Mouse (Mus musculus) kidney, postnatal 36 days (tissue): ENCODE measurements around the gene Soga3.

Source experiments
- DNase-seq, 2 experiments: peaks; one replicate each; pipeline ENCODE4 v3.0.0; 2021 to 2022; ENCODE audit warnings: mixed read lengths in 2 of 2

The Soga3 gene

DNA sequence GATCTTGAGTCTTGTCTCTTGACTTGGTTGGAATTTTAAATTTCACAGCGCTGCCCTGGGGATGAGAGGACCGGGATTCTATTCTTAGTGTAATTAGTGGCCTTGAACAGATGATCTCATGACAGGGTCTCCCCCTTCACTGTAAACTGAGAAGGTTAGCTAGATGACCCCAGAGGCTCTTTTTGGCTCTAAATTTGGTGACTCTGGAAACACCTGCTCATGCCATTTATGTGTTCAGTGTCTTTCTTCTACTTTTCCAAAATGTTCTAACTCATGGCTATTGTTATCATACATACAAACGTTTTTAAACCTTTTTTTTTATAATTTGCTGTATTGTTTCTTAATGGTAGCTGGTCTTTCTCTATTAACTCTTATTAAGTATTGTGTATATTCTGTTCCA is 65.1 kb downstream of the Soga3 start:
- DNase-seq = no peak

DNA sequence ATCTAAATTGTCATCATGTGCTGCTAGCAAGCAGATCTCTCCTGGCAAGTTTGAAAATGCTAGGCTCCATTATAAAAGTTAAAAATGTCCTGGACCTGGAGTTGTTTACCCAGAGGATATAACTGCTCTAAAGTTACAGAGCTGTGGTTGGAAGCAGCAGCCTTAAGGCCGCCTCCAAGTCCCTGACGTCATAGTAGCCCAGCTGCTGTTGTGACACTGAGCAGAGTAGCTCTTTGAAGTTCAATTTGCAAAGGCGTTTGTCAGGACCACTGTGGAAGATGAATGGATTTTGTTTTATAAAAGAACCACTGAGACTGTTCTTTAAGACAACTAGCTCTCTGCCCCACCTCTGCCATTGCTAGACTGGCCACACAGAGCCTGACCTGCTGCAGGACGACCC is 67.8 kb downstream of the Soga3 start, which contains the start of gene 9330159F19Rik:
Gene 9330159F19Rik (plus strand): TSS at position 154 of the 400 bp plus-strand sequence.
- no peak for DNase-seq

DNA sequence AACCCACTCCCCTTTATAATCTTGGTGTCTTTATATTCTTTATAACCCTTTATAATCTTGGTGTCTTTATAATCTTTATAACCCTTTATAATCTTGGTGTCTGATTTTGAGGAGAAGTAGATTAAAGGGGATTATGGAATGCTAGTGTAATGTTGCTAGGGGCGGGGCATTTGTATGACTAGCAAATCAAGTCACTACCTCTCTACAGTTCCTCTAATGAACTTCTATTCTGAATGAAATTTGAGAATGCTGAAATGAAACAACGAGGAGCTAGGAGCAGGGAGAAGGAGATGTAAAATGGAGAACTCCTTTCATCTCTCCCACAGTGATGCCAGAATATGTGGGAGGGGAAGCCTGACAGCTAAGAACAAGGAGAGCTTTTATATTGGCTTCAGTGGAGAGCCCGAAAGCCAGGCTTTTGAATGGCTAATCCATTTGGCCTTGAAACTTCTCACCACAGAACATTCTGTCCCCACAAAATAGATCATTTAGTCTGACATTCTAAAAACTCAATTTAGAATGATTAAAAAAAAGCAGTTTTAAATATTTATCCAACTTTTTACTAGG is 70.0 kb downstream of the Soga3 start:
- DNase-seq = no peak

DNA sequence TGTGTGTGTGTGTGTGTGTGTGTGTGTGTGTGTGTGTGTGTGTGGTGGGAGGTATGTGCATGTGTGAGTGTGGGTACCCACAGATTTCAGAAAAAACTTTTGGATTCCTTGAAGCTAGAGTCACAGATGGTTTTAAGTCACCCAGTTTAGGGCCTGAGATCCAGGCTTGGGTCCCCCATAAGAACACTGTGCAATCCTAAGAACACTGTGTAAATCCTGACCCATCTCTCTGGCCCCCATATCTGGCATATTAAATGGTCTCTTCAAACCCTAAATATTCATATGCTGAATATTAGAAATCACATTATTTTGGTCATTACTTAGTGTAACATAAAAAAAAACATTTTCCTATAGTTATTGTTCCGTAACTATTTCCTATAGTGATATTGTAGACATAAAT is 73.3 kb downstream of the Soga3 start:
- no peak for DNase-seq

DNA sequence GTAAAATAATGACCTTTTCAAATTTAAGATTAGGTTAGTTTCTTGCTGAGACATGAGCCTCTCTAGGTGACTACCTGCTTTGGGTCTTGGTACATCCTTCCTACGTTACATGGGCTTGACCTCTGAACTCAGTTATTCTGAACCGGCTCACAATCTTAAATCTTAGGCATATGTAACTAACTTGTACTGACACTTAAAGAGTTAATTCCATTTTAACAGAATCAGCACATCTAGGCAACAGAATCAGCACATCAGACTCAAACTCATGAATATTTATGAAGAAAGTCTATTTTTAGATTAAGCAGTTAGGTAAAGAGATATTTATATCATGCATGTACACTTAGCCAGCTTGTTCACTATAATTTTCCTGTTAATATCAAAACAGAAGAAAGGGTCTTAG is 73.8 kb downstream of the Soga3 start:
- DNase-seq = no peak

DNA sequence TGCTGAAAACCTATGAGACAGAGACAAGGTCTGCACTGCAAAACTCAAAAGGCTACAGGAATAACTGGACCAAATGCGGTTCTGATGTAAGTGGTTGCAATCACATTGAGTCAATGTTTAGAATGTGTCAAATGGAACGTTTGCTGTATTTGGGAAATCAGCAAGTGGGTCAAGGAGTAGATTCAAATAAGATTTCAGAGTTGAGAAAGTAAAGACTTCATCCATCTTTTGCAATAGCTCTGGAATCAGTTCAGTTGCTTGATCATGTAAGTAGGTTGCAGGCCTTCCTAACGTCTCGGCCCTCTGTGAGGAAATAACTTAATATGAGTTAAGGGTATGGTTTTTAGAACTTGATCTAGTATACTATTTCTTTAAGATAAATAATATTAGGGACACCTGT is 81.7 kb downstream of the Soga3 start:
- DNase-seq = no peak

DNA sequence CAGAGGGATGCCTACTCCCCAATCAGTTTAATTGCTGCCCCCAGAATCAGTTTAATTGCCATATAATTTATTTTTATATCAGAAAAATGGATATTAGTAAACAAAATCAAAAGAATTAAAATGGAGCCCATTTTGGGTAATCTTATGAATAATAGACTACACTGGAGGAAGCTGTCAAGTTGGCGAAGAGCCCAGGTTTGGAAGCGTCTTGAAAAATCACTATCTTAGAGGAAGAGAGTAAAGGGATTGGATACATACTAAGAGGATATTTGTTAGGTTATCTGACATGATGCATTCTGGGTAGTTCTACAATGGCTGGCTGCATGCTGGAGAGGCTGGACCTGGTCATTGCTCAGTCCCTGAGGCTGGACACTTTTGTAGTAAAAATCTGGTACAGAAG is 87.6 kb downstream of the Soga3 start:
- no peak for DNase-seq
